Mouse (Mus musculus): ENCODE results near the gene Tagln2. TPM values are rescaled to one million over a fixed set of nuclear protein-coding genes. Genes with fewer than 3 reads are reported as not detected.

Gene Tagln2
- total RNA-seq, 2 experiments from 2014 or later = 340 to 741 TPM

Other genes with a start within 250 kb of the Tagln2 start
- gene Atp1a4, start 241.6 kb upstream of the Tagln2 start, total RNA-seq (2015) = not detected in 2 replicates
- gene Atp1a4, start 241.6 kb upstream of the Tagln2 start, total RNA-seq (2017) = not detected in 2 replicates
- gene Igsf8, start 238.4 kb upstream of the Tagln2 start, total RNA-seq (2015) = 29.6 and 40.0 TPM in 2 replicates
- gene Igsf8, start 238.4 kb upstream of the Tagln2 start, total RNA-seq (2017) = 26.1 and 34.4 TPM in 2 replicates
- 0.02 TPM in 1 of 2 replicates, not detected in the other for gene Atp1a2, start 202.0 kb upstream of the Tagln2 start, total RNA-seq (2015)
- not detected in 2 replicates for gene Atp1a2, start 202.0 kb upstream of the Tagln2 start, total RNA-seq (2017)
- not detected in 2 replicates for gene Kcnj9, start 170.7 kb upstream of the Tagln2 start, total RNA-seq (2015)
- gene Kcnj9, start 170.7 kb upstream of the Tagln2 start, total RNA-seq (2017) = not detected in 2 replicates
- gene Kcnj10, start 158.8 kb upstream of the Tagln2 start, total RNA-seq (2015) = 0.23 and 0.42 TPM in 2 replicates
- gene Kcnj10, start 158.8 kb upstream of the Tagln2 start, total RNA-seq (2017) = 0.26 and 0.28 TPM in 2 replicates
- gene Pigm, start 123.5 kb upstream of the Tagln2 start, total RNA-seq (2015) = 14.1 and 15.5 TPM in 2 replicates
- 14.8 and 15.1 TPM in 2 replicates for gene Pigm, start 123.5 kb upstream of the Tagln2 start, total RNA-seq (2017)
- 2.3 and 3.1 TPM in 2 replicates for gene Slamf9, start 24.7 kb upstream of the Tagln2 start, total RNA-seq (2015)
- gene Slamf9, start 24.7 kb upstream of the Tagln2 start, total RNA-seq (2017) = 0.11 and 1.5 TPM in 2 replicates
- gene Igsf9, start 18.3 kb upstream of the Tagln2 start, total RNA-seq (2015) = 0.20 and 1.9 TPM in 2 replicates
- 0.16 TPM in 1 of 2 replicates, not detected in the other for gene Igsf9, start 18.3 kb upstream of the Tagln2 start, total RNA-seq (2017)
- not detected in 2 replicates for gene Cfap45, start 20.8 kb downstream of the Tagln2 start, total RNA-seq (2015)
- gene Cfap45, start 20.8 kb downstream of the Tagln2 start, total RNA-seq (2017) = 0.11 TPM in 1 of 2 replicates, not detected in the other
- gene Vsig8, start 55.9 kb downstream of the Tagln2 start, total RNA-seq (2015) = not detected in 2 replicates
- not detected in 2 replicates for gene Vsig8, start 55.9 kb downstream of the Tagln2 start, total RNA-seq (2017)
- gene Slamf8, start 90.5 kb downstream of the Tagln2 start, total RNA-seq (2015) = 8.6 and 8.7 TPM in 2 replicates
- 9.1 and 10.1 TPM in 2 replicates for gene Slamf8, start 90.5 kb downstream of the Tagln2 start, total RNA-seq (2017)
- not detected in 2 replicates for gene Fcrl6, start 102.5 kb downstream of the Tagln2 start, total RNA-seq (2015)
- not detected in 2 replicates for gene Fcrl6, start 102.5 kb downstream of the Tagln2 start, total RNA-seq (2017)
- 8.6 and 11.1 TPM in 2 replicates for gene Dusp23, start 132.9 kb downstream of the Tagln2 start, total RNA-seq (2015)
- 0.37 and 1.3 TPM in 2 replicates for gene Dusp23, start 132.9 kb downstream of the Tagln2 start, total RNA-seq (2017)
- not detected in 2 replicates for gene Crp, start 198.0 kb downstream of the Tagln2 start, total RNA-seq (2015)
- not detected in 2 replicates for gene Crp, start 198.0 kb downstream of the Tagln2 start, total RNA-seq (2017)

All from megakaryocyte, adult 5-6 weeks (primary cell).